Mouse (Mus musculus) hematopoietic multipotent progenitor cell, adult 10-12 weeks (in vitro differentiated cells): ENCODE results near the gene Kcnj2. TPM values are rescaled to one million over a fixed set of nuclear protein-coding genes. Genes with fewer than 3 reads are reported as not detected.

Experiments used
- polyA plus RNA-seq: library from polyadenylated mRNA; stranded (reverse); fragments of >175 nt; gene quantifications from 2 replicates; pipeline ENCODE4 v1.2.3, GENCODE M21; 2012; ENCODE audit warnings: low replicate concordance

Kcnj2 gene
- polyA plus RNA-seq = 0.27 and 0.66 TPM in 2 replicates

DNA sequence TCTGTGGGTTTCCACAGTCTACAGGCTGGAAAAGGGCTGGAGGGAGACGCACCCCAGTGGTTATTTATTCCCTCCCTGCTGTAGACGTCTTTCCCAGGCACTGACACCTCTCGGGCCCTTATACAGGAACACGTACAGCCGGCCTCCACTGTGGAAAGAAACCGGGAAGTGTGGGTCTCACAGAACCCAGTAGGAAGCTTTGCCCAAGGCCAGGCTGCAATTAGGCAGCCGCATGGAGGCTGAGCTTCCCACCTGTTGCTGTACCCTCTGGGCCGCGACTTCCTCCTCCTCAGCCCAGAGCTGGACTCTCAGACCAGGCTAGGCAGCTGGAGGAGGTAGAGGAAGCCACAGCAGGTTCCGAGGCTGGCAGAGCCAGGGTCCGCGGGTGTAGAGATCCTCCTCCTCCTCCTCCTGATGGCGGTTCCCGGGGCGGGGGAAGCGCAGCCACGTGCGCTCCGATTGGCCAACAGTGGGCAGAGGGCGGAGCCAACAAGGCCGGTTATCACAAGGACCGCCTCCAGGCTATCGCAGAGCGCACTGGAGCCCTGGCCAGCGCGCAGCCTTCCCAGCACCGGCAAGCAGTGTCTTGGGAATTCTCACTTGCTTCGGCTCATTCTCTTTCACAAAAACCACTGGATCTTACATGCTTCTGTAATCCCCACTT is at the start of gene Kcnj2:
Gene Kcnj2, plus strand, starts transcription at position 530 of the 664 bp plus-strand sequence.

Other genes with a start within 250 kb of the Kcnj2 start
- gene Kcnj16, start 98.1 kb upstream of the Kcnj2 start, polyA plus RNA-seq = 0.31 and 1.3 TPM in 2 replicates